Mouse (Mus musculus): ENCODE data around the gene Ptpn7. TPM values are rescaled to one million over a fixed set of nuclear protein-coding genes. Genes with fewer than 3 reads are reported as not detected.

Gene Ptpn7
- polyA plus RNA-seq, 1 experiment from 2014 or later: 16.0 TPM

GRCm38 (mm10) chr1:135175176-135175575 is 42.7 kb downstream of the Ptpn7 start:
- ATAC-seq (ENCODE audit: low read depth) (no peak), DNase-seq (no peak)
- Histone ChIP-seq H3K9ac (no peak overlapping the region), H3K36me3 (no peaks in the 10 kb centered on the region), H3K4me2 (no peak overlapping the region), H3K27me3 (no peaks in the 10 kb centered on the region), H3K4me3 (replicated peaks) (no peak overlapping the region), H3K4me1 (replicated peaks) (peaks cover under 1% of the 10 kb centered on the region), H3K27ac (no peak overlapping the region), H3K9me3 (replicated peaks) (no peaks in the 10 kb centered on the region)
- 62% methylated on average over 3 of the region's 3 CpGs for WGBS (ENCODE audit: insufficient replicate concordance)

GRCm38 (mm10) chr1:135177724-135178123 is 45.2 kb downstream of the Ptpn7 start:
- ATAC-seq (ENCODE audit: low read depth) (no peak), DNase-seq (no peak)
- H3K9ac ChIP-seq: no peak overlapping the region
- H3K27ac ChIP-seq: no peak overlapping the region
- H3K9me3 ChIP-seq (replicated peaks): no peaks in the 10 kb centered on the region
- no peaks in the 10 kb centered on the region for H3K36me3 ChIP-seq
- H3K27me3 ChIP-seq: no peaks in the 10 kb centered on the region
- H3K4me2 ChIP-seq: no peak overlapping the region
- H3K4me3 ChIP-seq (replicated peaks): no peak overlapping the region
- 80% methylated on average over 3 of the region's 3 CpGs for WGBS (ENCODE audit: insufficient replicate concordance)
- H3K4me1 ChIP-seq (replicated peaks): no peaks in the 10 kb centered on the region

GRCm38 (mm10) chr1:135178863-135179262 is 46.4 kb downstream of the Ptpn7 start:
- peaks cover 6% of the 10 kb centered on the region; the same call in 1 of the 2 replicates for H3K4me1 ChIP-seq (replicated peaks)
- H3K9me3 ChIP-seq (replicated peaks): no peaks in the 10 kb centered on the region
- H3K27ac ChIP-seq: no peak overlapping the region
- no peak for ATAC-seq (ENCODE audit: low read depth)
- H3K4me2 ChIP-seq: no peak overlapping the region
- 62% methylated on average over 7 of the region's 7 CpGs for WGBS (ENCODE audit: insufficient replicate concordance)
- H3K27me3 ChIP-seq: no peaks in the 10 kb centered on the region
- DNase-seq: no peak
- no peaks in the 10 kb centered on the region for H3K36me3 ChIP-seq
- no peak overlapping the region for H3K9ac ChIP-seq
- no peak overlapping the region for H3K4me3 ChIP-seq (replicated peaks)

GRCm38 (mm10) chr1:135180830-135181229 is 48.3 kb downstream of the Ptpn7 start:
- H3K4me3 ChIP-seq (replicated peaks): no peak overlapping the region
- ATAC-seq (ENCODE audit: low read depth): no peak
- no peak overlapping the region for H3K9ac ChIP-seq
- H3K27ac ChIP-seq: no peak overlapping the region
- DNase-seq: no peak
- peaks cover 6% of the 10 kb centered on the region; the same call in 1 of the 2 replicates for H3K4me1 ChIP-seq (replicated peaks)
- no peaks in the 10 kb centered on the region for H3K36me3 ChIP-seq
- peaks cover 8% of the 10 kb centered on the region; the same call in 1 of the 2 replicates for H3K27me3 ChIP-seq
- WGBS (ENCODE audit: insufficient replicate concordance): 73% methylated on average over 10 of the region's 10 CpGs
- H3K9me3 ChIP-seq (replicated peaks): no peaks in the 10 kb centered on the region
- H3K4me2 ChIP-seq: no peak overlapping the region

- 56% methylated on average over 4 of the region's 4 CpGs for WGBS (ENCODE audit: insufficient replicate concordance)
- H3K4me2 ChIP-seq: no peak overlapping the region
- H3K27ac ChIP-seq: no peak overlapping the region
- no peaks in the 10 kb centered on the region for H3K36me3 ChIP-seq
- DNase-seq (no peak), ATAC-seq (ENCODE audit: low read depth) (no peak)
- no peak overlapping the region for H3K4me3 ChIP-seq (replicated peaks)
- H3K9ac ChIP-seq: no peak overlapping the region
- peaks cover 12% of the 10 kb centered on the region for H3K27me3 ChIP-seq
- no peaks in the 10 kb centered on the region for H3K9me3 ChIP-seq (replicated peaks)
- peaks cover 6% of the 10 kb centered on the region; the same call in 1 of the 2 replicates for H3K4me1 ChIP-seq (replicated peaks)
Measured at GRCm38 (mm10) chr1:135181275-135181674, 48.8 kb downstream of the Ptpn7 start.

- Histone ChIP-seq H3K27me3 (peaks cover 17% of the 10 kb centered on the region), H3K4me1 (replicated peaks) (peaks cover 6% of the 10 kb centered on the region; the same call in 1 of the 2 replicates), H3K4me3 (replicated peaks) (no peak overlapping the region), H3K36me3 (no peaks in the 10 kb centered on the region), H3K27ac (no peak overlapping the region), H3K9ac (no peak overlapping the region), H3K4me2 (no peak overlapping the region), H3K9me3 (replicated peaks) (no peaks in the 10 kb centered on the region)
- ATAC-seq (ENCODE audit: low read depth) (no peak), DNase-seq (no peak)
- WGBS (ENCODE audit: insufficient replicate concordance): 72% methylated on average over 8 of the region's 8 CpGs
Measured at GRCm38 (mm10) chr1:135181880-135182623, 49.6 kb downstream of the Ptpn7 start.

- Histone ChIP-seq H3K4me3 (replicated peaks) (no peak overlapping the region), H3K4me1 (replicated peaks) (peaks cover 6% of the 10 kb centered on the region; the same call in 1 of the 2 replicates), H3K27me3 (peaks cover 17% of the 10 kb centered on the region), H3K9ac (no peak overlapping the region), H3K4me2 (no peak overlapping the region), H3K36me3 (no peaks in the 10 kb centered on the region), H3K27ac (no peak overlapping the region), H3K9me3 (replicated peaks) (no peaks in the 10 kb centered on the region)
- ATAC-seq (ENCODE audit: low read depth) (0 out of 2 replicates have a peak, but pooled peaks have one; percentile 49), DNase-seq (no peak)
- WGBS (ENCODE audit: insufficient replicate concordance): 57% methylated on average over 3 of the region's 3 CpGs
Measured at GRCm38 (mm10) chr1:135182975-135183374, 50.5 kb downstream of the Ptpn7 start.

- Histone ChIP-seq H3K4me2 (no peak overlapping the region), H3K4me3 (replicated peaks) (no peak overlapping the region), H3K36me3 (no peaks in the 10 kb centered on the region), H3K27ac (no peak overlapping the region), H3K27me3 (peaks cover 17% of the 10 kb centered on the region), H3K4me1 (replicated peaks) (peaks cover 6% of the 10 kb centered on the region; the same call in 1 of the 2 replicates), H3K9ac (no peak overlapping the region), H3K9me3 (replicated peaks) (no peaks in the 10 kb centered on the region)
- WGBS (ENCODE audit: insufficient replicate concordance): 44% methylated on average over 4 of the region's 4 CpGs
- DNase-seq: no peak
- 0 out of 2 replicates have a peak, but pooled peaks have one; percentile 32 for ATAC-seq (ENCODE audit: low read depth)
Measured at GRCm38 (mm10) chr1:135183448-135183847, 50.9 kb downstream of the Ptpn7 start.

GRCm38 (mm10) chr1:135183941-135184570 is 51.6 kb downstream of the Ptpn7 start:
- Histone ChIP-seq H3K4me1 (replicated peaks) (peaks cover 6% of the 10 kb centered on the region; the same call in 1 of the 2 replicates), H3K27ac (no peak overlapping the region), H3K4me2 (no peak overlapping the region), H3K27me3 (peaks cover 17% of the 10 kb centered on the region), H3K4me3 (replicated peaks) (no peak overlapping the region), H3K9ac (no peak overlapping the region), H3K9me3 (replicated peaks) (no peaks in the 10 kb centered on the region), H3K36me3 (no peaks in the 10 kb centered on the region)
- DNase-seq: no peak
- ATAC-seq (ENCODE audit: low read depth): no peak
- WGBS (ENCODE audit: insufficient replicate concordance): 60% methylated on average over 11 of the region's 11 CpGs

GRCm38 (mm10) chr1:135185936-135186335 is 53.4 kb downstream of the Ptpn7 start:
- DNase-seq (no peak), ATAC-seq (ENCODE audit: low read depth) (no peak)
- Histone ChIP-seq H3K9ac (no peak overlapping the region), H3K27ac (no peak overlapping the region), H3K4me1 (replicated peaks) (peaks cover 6% of the 10 kb centered on the region; the same call in 1 of the 2 replicates), H3K27me3 (peaks cover 17% of the 10 kb centered on the region), H3K9me3 (replicated peaks) (no peaks in the 10 kb centered on the region), H3K4me3 (replicated peaks) (no peak overlapping the region), H3K4me2 (no peak overlapping the region), H3K36me3 (no peaks in the 10 kb centered on the region)
- 43% methylated on average over 5 of the region's 5 CpGs for WGBS (ENCODE audit: insufficient replicate concordance)

- Histone ChIP-seq H3K9me3 (replicated peaks) (no peaks in the 10 kb centered on the region), H3K4me1 (replicated peaks) (peaks cover 6% of the 10 kb centered on the region; the same call in 1 of the 2 replicates), H3K9ac (no peak overlapping the region), H3K36me3 (no peaks in the 10 kb centered on the region), H3K4me2 (no peak overlapping the region), H3K27me3 (peaks cover 17% of the 10 kb centered on the region), H3K4me3 (replicated peaks) (no peak overlapping the region), H3K27ac (no peak overlapping the region)
- DNase-seq (no peak), ATAC-seq (ENCODE audit: low read depth) (no peak)
- WGBS (ENCODE audit: insufficient replicate concordance): 28% methylated on average over 8 of the region's 8 CpGs
Measured at GRCm38 (mm10) chr1:135186427-135186826, 53.9 kb downstream of the Ptpn7 start.
